Mouse (Mus musculus) spleen, adult 2 months (tissue): ENCODE results near the gene Flii. TPM values are rescaled to one million over a fixed set of nuclear protein-coding genes. Genes with fewer than 3 reads are reported as not detected.

Experiments
- DNase-seq, 2 experiments: peaks; one replicate each; pipeline versions ENCODE4 v3.0.0 to v3.0.0-alpha.2; 2012 to 2021; ENCODE audit warnings: low spot score in 2 of 2, low read depth in 1 of 2
- H3K27ac ChIP-seq: fragments of 200-500 bp; 2 replicates; pipeline ENCODE4 v1.5.1; 2012; ENCODE audit warnings: low read length, inconsistent platforms; ENCODE audit not compliant: insufficient read depth
- H3K27me3 ChIP-seq: fragments of 200-500 bp; 2 replicates; pipeline ENCODE4 v1.6.1; 2012; ENCODE audit warnings: mild to moderate bottlenecking, moderate library complexity, low read length, inconsistent platforms; ENCODE audit not compliant: control insufficient read depth, insufficient read depth
- H3K36me3 ChIP-seq: fragments of 200-500 bp; 2 replicates; pipeline ENCODE4 v1.6.1; 2012; ENCODE audit warnings: mild to moderate bottlenecking, low read length, inconsistent platforms; ENCODE audit not compliant: control insufficient read depth, insufficient read depth
- H3K4me1 ChIP-seq: fragments of 200-500 bp; 2 replicates; pipeline ENCODE4 v1.6.1; 2011; ENCODE audit warnings: inconsistent platforms; ENCODE audit not compliant: control insufficient read depth, insufficient read depth, insufficient read length
- H3K4me3 ChIP-seq: fragments of 200-500 bp; 2 replicates; pipeline ENCODE4 v1.5.1; 2011; ENCODE audit warnings: mild to moderate bottlenecking, inconsistent platforms; ENCODE audit not compliant: insufficient read depth, insufficient read length; ENCODE audit errors: extremely low read depth
- POLR2A ChIP-seq: fragments of 200-500 bp; IDR thresholded peaks from 2 replicates; pipeline ENCODE4 v1.6.1; 2011; ENCODE audit warnings: low read depth, low read length, inconsistent platforms
- WGBS: fragments of 180-500 bp; shearing (Covaris S2); methylation state at CpG from one replicate; pipeline ENCODE4 v1.1.7; 2018; 5-methylcytosine and 5-hydroxymethylcytosine counted together
- polyA plus RNA-seq: library from polyadenylated mRNA; depleted of rRNA; stranded (reverse); fragments of >200 nt; gene quantifications from 2 replicates; pipeline ENCODE4 v1.2.3, GENCODE M21; 2012; rRNA removed

The Flii gene
- polyA plus RNA-seq, 1 experiment: 164 TPM

DNA sequence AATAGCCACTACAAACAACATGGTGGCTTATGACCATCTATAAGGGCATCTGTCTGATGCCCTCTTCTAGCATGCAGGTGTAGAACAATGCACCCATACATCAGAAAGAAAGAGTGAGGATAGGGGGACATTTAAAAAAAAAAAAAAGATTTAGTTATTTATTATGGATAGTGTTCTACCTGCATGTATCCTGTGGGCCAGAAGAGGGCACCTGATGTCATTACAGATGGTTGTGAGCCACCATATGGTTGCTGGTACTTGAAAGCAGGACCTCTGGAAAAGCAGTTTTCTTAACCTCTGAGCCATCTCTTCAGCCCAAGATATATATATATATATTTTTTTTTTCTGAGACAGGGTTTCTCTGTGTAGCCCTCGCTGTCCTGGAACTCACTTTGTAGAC lies 30.9 kb downstream of the Flii start:
- H3K36me3 ChIP-seq: no peaks in the 10 kb centered on the region
- no peaks in the 10 kb centered on the region for H3K27me3 ChIP-seq
- DNase-seq: no peak
- no peak overlapping the region for H3K27ac ChIP-seq
- H3K4me1 ChIP-seq: peaks cover 3% of the 10 kb centered on the region; the same call in 1 of the 2 replicates
- 68% methylated on average over 1 of the region's 1 CpGs for WGBS
- TF ChIP-seq POLR2A: no peak
- no peak overlapping the region for H3K4me3 ChIP-seq

Other genes with a start within 250 kb of the Flii start
- 15.0 and 16.9 TPM in 2 replicates for gene Alkbh5, start 190.9 kb downstream of the Flii start, polyA plus RNA-seq
- 38.6 and 50.7 TPM in 2 replicates for gene Llgl1, start 27.5 kb downstream of the Flii start, polyA plus RNA-seq
- gene Mief2, start 1.1 kb upstream of the Flii start, polyA plus RNA-seq: 12.8 and 14.6 TPM in 2 replicates
- gene Top3a, start 50.1 kb upstream of the Flii start, polyA plus RNA-seq: 7.3 and 9.5 TPM in 2 replicates
- gene Smcr8, start 50.3 kb upstream of the Flii start, polyA plus RNA-seq: 12.2 and 12.5 TPM in 2 replicates
- gene Shmt1, start 84.5 kb upstream of the Flii start, polyA plus RNA-seq: 7.8 and 9.6 TPM in 2 replicates
- 5.6 and 6.0 TPM in 2 replicates for gene Dhrs7b, start 103.4 kb upstream of the Flii start, polyA plus RNA-seq
- 32.5 and 37.8 TPM in 2 replicates for gene Tmem11, start 152.0 kb upstream of the Flii start, polyA plus RNA-seq
- 23.2 and 27.1 TPM in 2 replicates for gene Natd1, start 187.5 kb upstream of the Flii start, polyA plus RNA-seq
- 22.0 and 23.2 TPM in 2 replicates for gene Map2k3, start 204.8 kb upstream of the Flii start, polyA plus RNA-seq